In genomic region chr4:134768226-134768888, GRCm38 (mm10) we compare ENCODE assay signal across 8 mouse cellular contexts. TPM values are rescaled to one million over a fixed set of nuclear protein-coding genes. Genes with fewer than 3 reads are reported as not detected.
A peak's percentile ranks its signal among the peaks of the same experiment; 100 is the strongest.
DNase-seq lines count a peak whose midpoint lies in the region; ATAC-seq and TF ChIP-seq lines count a peak whose summit lies in the region.

No protein-coding gene starts in this region.

- no peaks in the 10 kb centered on the region for H3K36me3 ChIP-seq in heart, embryonic 10.5 days
- no peaks in the 10 kb centered on the region for H3K36me3 ChIP-seq in heart, postnatal 0 days (replicated peaks; ENCODE audit: control insufficient read depth, insufficient read depth, low read length)
- H3K36me3 ChIP-seq in midbrain, embryonic 13.5 days: no peaks in the 10 kb centered on the region

- peak overlapping the region; percentile 95 for H3K4me3 ChIP-seq in heart, embryonic 10.5 days
- peak overlapping the region; percentile 56 for H3K4me3 ChIP-seq in brown adipose tissue, adult 24 weeks (ENCODE audit: insufficient read depth, low read depth, low read length)
- peak overlapping the region; percentile 83 for H3K4me3 ChIP-seq in heart, postnatal 0 days (ENCODE audit: low read depth, low read length)
- H3K4me3 ChIP-seq in midbrain, embryonic 13.5 days (replicated peaks): peak overlapping the region; percentile 52

- H3K9me3 ChIP-seq in heart, embryonic 10.5 days: no peaks in the 10 kb centered on the region
- H3K9me3 ChIP-seq in heart, postnatal 0 days (replicated peaks; ENCODE audit: control insufficient read depth, low read length): no peaks in the 10 kb centered on the region
- no peaks in the 10 kb centered on the region for H3K9me3 ChIP-seq in midbrain, embryonic 13.5 days

- peaks cover 64% of the 10 kb centered on the region for H3K4me1 ChIP-seq in heart, embryonic 10.5 days
- H3K4me1 ChIP-seq in brown adipose tissue, adult 24 weeks (ENCODE audit: control insufficient read depth, insufficient read depth, insufficient read length, low read length): peaks cover 38% of the 10 kb centered on the region
- peaks cover 41% of the 10 kb centered on the region for H3K4me1 ChIP-seq in heart, postnatal 0 days (ENCODE audit: control insufficient read depth, insufficient read depth)
- peaks cover 25% of the 10 kb centered on the region for H3K4me1 ChIP-seq in midbrain, embryonic 13.5 days (replicated peaks)

- peak overlapping the region; percentile 92; the same call in 1 of the 2 replicates for H3K9ac ChIP-seq in heart, postnatal 0 days (replicated peaks; ENCODE audit: low read depth, low read length)
- H3K9ac ChIP-seq in midbrain, embryonic 13.5 days (replicated peaks): peak overlapping the region; percentile 63; the same call in 1 of the 2 replicates

- peaks cover 17% of the 10 kb centered on the region for H3K27me3 ChIP-seq in heart, embryonic 10.5 days (ENCODE audit: insufficient read depth, poor library complexity, severe bottlenecking)
- no peaks in the 10 kb centered on the region for H3K27me3 ChIP-seq in heart, postnatal 0 days (ENCODE audit: control insufficient read depth, insufficient read depth, low read length)
- peaks cover 46% of the 10 kb centered on the region for H3K27me3 ChIP-seq in midbrain, embryonic 13.5 days

- H3K4me2 ChIP-seq in heart, postnatal 0 days (ENCODE audit: low read depth, low read length): peak overlapping the region; percentile 99
- H3K4me2 ChIP-seq in midbrain, embryonic 13.5 days (replicated peaks): peak overlapping the region; percentile 89

- no peak for TF ChIP-seq EP300 in heart, postnatal 0 days (IDR thresholded peaks at IDR 0.05; ENCODE audit: low read depth)

- WGBS in heart, embryonic 10.5 days: 10% methylated on average over 21 of the region's 21 CpGs
- 14% methylated on average over 21 of the region's 21 CpGs for WGBS in heart, postnatal 0 days
- WGBS in midbrain, embryonic 13.5 days: 9% methylated on average over 21 of the region's 21 CpGs

- no peak for TF ChIP-seq CTCF in heart, postnatal 0 days (IDR thresholded peaks at IDR 0.05; ENCODE audit: low read depth)

- H3K27ac ChIP-seq in heart, embryonic 10.5 days: peak overlapping the region; percentile 95
- peak overlapping the region; percentile 57 for H3K27ac ChIP-seq in brown adipose tissue, adult 24 weeks (replicated peaks; ENCODE audit: low read depth, low read length)
- 0 out of 2 replicates have a peak overlapping the region, but pooled peaks have one; percentile 80 for H3K27ac ChIP-seq in heart, postnatal 0 days (ENCODE audit: low read depth)
- no peak overlapping the region for H3K27ac ChIP-seq in midbrain, embryonic 13.5 days

- ATAC-seq in heart, postnatal 0 days (ENCODE audit: insufficient read depth, low read depth): no peak
- no peak for ATAC-seq in midbrain, embryonic 13.5 days

- no peak for DNase-seq in heart, embryonic 10.5 days (ENCODE audit: low spot score)
- no peak for DNase-seq in heart, adult 9 months (ENCODE audit: low spot score in 2 of 2)
- DNase-seq in 416B (ENCODE audit: low read depth): peak; percentile 76
- DNase-seq in heart, postnatal 0 days (ENCODE audit: low spot score): no peak
- no peak for DNase-seq in thymus, postnatal 25 days
- no peak for DNase-seq in frontal cortex, postnatal 10 days (ENCODE audit: low spot score in 2 of 2)

RNA-seq across cellular contexts. Expression of gene Ldlrap1, which starts 0.5 kb away (rescaled TPM):
- 17.6 and 17.8 TPM in 2 replicates for polyA plus RNA-seq in heart, embryonic 10.5 days (2016; fragmentation: Nextera tagmentation; extraction: Ambion mirVana)
- 6.8 and 11.8 TPM in 2 replicates for polyA plus RNA-seq in brown adipose tissue, adult 24 weeks (2012; ENCODE audit: insufficient read depth, insufficient read length, missing spikeins)
- 9.4 and 31.8 TPM in 2 replicates for total RNA-seq in heart, postnatal 0 days (2014; rRNA removed; ENCODE audit: low replicate concordance)
- polyA plus RNA-seq in heart, postnatal 0 days (2015; fragmentation: Nextera tagmentation; extraction: Ambion mirVana): 11.6 and 12.3 TPM in 2 replicates
- 2.4 and 3.4 TPM in 2 replicates for polyA plus RNA-seq in midbrain, embryonic 13.5 days (2015; fragmentation: Nextera tagmentation; extraction: Ambion mirVana)
